Mouse (Mus musculus): ENCODE measurements around the gene Mpnd. TPM values are rescaled to one million over a fixed set of nuclear protein-coding genes. Genes with fewer than 3 reads are reported as not detected.
A peak's percentile ranks its signal among the peaks of the same experiment; 100 is the strongest.

Mpnd gene
- polyA plus RNA-seq, 1 experiment from 2014 or later, result 168 TPM

- no peak overlapping the region for H3K4me3 ChIP-seq
- H3K36me3 ChIP-seq (ENCODE audit: poor library complexity, severe bottlenecking), result peaks cover 43% of the 10 kb centered on the region
- no peak overlapping the region for H3K27ac ChIP-seq
- H3K27me3 ChIP-seq, result no peaks in the 10 kb centered on the region
- H3K9me3 ChIP-seq (replicated peaks), result no peaks in the 10 kb centered on the region
- H3K4me2 ChIP-seq, result no peak overlapping the region
- no peak overlapping the region for H3K9ac ChIP-seq
- peaks cover 6% of the 10 kb centered on the region; the same call in 1 of the 2 replicates for H3K4me1 ChIP-seq
- ATAC-seq, result no peak
- 84% methylated on average over 2 of the region's 2 CpGs for WGBS
These were observed 19.0 kb downstream of the Mpnd start for GRCm38 (mm10) chr17:56024476-56024875.

GRCm38 (mm10) chr17:56024931-56025330 lies 19.4 kb downstream of the Mpnd start:
- WGBS, result 80% methylated on average over 5 of the region's 5 CpGs
- ATAC-seq, result no peak
- peaks cover 6% of the 10 kb centered on the region; the same call in 1 of the 2 replicates for H3K4me1 ChIP-seq
- peaks cover 43% of the 10 kb centered on the region for H3K36me3 ChIP-seq (ENCODE audit: poor library complexity, severe bottlenecking)
- H3K4me3 ChIP-seq, result no peak overlapping the region
- H3K9ac ChIP-seq, result no peak overlapping the region
- H3K4me2 ChIP-seq, result no peak overlapping the region
- H3K9me3 ChIP-seq (replicated peaks), result no peaks in the 10 kb centered on the region
- no peak overlapping the region for H3K27ac ChIP-seq
- H3K27me3 ChIP-seq, result no peaks in the 10 kb centered on the region

DNA sequence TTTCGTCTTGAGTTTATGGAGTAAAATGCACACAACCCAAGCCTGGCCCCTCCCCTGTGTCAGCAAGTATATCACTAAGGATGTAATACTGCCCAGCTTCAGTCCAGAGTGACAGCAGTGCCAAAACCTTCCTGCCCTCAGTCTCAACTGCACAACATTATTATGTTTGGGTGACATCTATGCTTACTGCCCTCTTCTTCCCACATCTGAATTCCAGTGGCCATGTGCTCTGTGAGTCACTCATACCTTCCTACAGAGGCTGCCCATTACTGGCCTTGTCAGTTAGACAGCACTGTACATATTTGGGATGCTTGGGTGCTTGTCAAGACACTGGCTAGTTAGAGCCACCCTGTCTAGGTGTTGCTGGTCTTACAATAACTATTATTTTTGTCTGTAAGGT lies 20.8 kb downstream of the Mpnd start:
- Histone ChIP-seq H3K27me3 (no peaks in the 10 kb centered on the region), H3K9ac (no peak overlapping the region), H3K9me3 (replicated peaks) (no peaks in the 10 kb centered on the region), H3K36me3 (ENCODE audit: poor library complexity, severe bottlenecking) (peaks cover 46% of the 10 kb centered on the region), H3K4me2 (no peak overlapping the region), H3K27ac (no peak overlapping the region), H3K4me3 (no peak overlapping the region), H3K4me1 (peaks cover 10% of the 10 kb centered on the region)
- no peak for ATAC-seq
- WGBS, result 88% methylated on average over 1 of the region's 1 CpGs

- Histone ChIP-seq H3K4me3 (no peak overlapping the region), H3K4me1 (peaks cover 10% of the 10 kb centered on the region), H3K9me3 (replicated peaks) (no peaks in the 10 kb centered on the region), H3K36me3 (ENCODE audit: poor library complexity, severe bottlenecking) (peaks cover 46% of the 10 kb centered on the region), H3K27ac (no peak overlapping the region), H3K9ac (no peak overlapping the region), H3K27me3 (no peaks in the 10 kb centered on the region), H3K4me2 (no peak overlapping the region)
- ATAC-seq, result no peak
- WGBS, result 70% methylated on average over 1 of the region's 1 CpGs
These were observed 21.4 kb downstream of the Mpnd start for GRCm38 (mm10) chr17:56026881-56027280.

- H3K36me3 ChIP-seq (ENCODE audit: poor library complexity, severe bottlenecking), result peaks cover 47% of the 10 kb centered on the region
- H3K4me1 ChIP-seq, result peaks cover 9% of the 10 kb centered on the region; the same call in 1 of the 2 replicates
- no peak overlapping the region for H3K27ac ChIP-seq
- no peaks in the 10 kb centered on the region for H3K27me3 ChIP-seq
- no peaks in the 10 kb centered on the region for H3K9me3 ChIP-seq (replicated peaks)
- no peak for ATAC-seq
- H3K4me3 ChIP-seq, result no peak overlapping the region
- H3K4me2 ChIP-seq, result no peak overlapping the region
- WGBS, result 95% methylated on average over 5 of the region's 5 CpGs
- no peak overlapping the region for H3K9ac ChIP-seq
These were observed 22.4 kb downstream of the Mpnd start for GRCm38 (mm10) chr17:56027801-56028441.

DNA sequence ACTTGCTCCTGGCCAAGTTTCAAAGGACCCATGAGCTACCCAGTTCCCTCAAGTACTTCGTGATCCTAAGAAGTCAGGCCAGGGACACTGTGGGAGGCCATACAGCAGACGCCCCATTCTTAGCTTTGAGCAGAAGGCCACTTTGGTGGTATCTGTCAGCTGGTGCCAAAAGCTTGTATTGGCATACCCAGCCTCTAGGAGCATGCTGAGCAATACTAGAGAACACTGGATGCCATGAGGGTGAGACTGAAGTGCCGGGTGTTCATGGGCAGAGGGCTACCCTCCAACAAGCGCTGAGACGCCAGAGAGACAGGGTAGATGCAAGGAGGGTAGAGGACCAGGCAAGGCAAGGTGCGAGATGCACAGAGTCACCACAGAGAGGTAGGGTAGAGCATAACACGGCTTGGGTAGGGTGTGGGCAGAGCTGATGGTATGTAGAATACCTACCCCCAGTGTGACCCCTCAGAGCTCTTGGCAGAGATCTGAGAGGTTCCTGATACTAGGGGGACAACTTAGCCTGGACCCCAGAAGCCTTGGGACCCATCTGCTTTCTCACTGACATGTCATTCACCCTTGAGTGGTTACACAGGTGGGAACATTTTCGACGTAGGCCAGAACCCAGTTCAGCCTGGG lies 24.8 kb downstream of the Mpnd start:
- 93% methylated on average over 9 of the region's 9 CpGs for WGBS
- ATAC-seq, result no peak
- peaks cover 58% of the 10 kb centered on the region for H3K36me3 ChIP-seq (ENCODE audit: poor library complexity, severe bottlenecking)

GRCm38 (mm10) chr17:56030919-56031318 lies 25.4 kb downstream of the Mpnd start:
- ATAC-seq, result no peak
- Histone ChIP-seq H3K27me3 (no peaks in the 10 kb centered on the region), H3K27ac (no peak overlapping the region; the same call in 1 of the 2 replicates), H3K4me3 (no peak overlapping the region), H3K4me1 (peaks cover 28% of the 10 kb centered on the region), H3K9ac (no peak overlapping the region), H3K9me3 (replicated peaks) (no peaks in the 10 kb centered on the region), H3K4me2 (no peak overlapping the region), H3K36me3 (ENCODE audit: poor library complexity, severe bottlenecking) (peaks cover 57% of the 10 kb centered on the region)
- 75% methylated on average over 5 of the region's 5 CpGs for WGBS

More for the DNA sequence above, 24.8 kb downstream of the Mpnd start:
- no peak overlapping the region for H3K27ac ChIP-seq
- no peak overlapping the region for H3K4me2 ChIP-seq
- no peaks in the 10 kb centered on the region for H3K9me3 ChIP-seq (replicated peaks)
- H3K4me3 ChIP-seq, result no peak overlapping the region
- no peak overlapping the region for H3K9ac ChIP-seq
- peaks cover 23% of the 10 kb centered on the region for H3K4me1 ChIP-seq
- H3K27me3 ChIP-seq, result no peaks in the 10 kb centered on the region

DNA sequence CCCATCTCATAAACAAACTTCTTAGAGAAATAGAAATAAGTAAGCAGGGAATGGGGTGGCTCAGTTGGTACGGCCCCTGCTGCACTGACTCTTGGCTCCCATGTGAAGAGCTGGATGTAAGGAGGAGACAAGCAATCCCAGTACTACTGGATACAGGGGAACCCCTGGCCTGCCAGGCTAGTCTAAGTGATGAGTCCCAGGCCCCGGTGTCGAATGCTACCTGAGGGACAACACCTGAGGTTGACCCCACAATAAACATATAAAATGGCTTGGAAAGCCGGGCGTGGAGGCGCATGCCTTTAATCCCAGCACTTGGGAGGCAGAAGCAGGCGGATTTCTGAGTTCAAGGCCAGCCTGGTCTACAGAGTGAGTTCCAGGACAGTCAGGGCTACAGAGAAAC lies 25.9 kb downstream of the Mpnd start:
- H3K9ac ChIP-seq, result no peak overlapping the region
- ATAC-seq, result no peak
- no peaks in the 10 kb centered on the region for H3K9me3 ChIP-seq (replicated peaks)
- H3K36me3 ChIP-seq (ENCODE audit: poor library complexity, severe bottlenecking), result peaks cover 57% of the 10 kb centered on the region
- H3K4me2 ChIP-seq, result no peak overlapping the region
- H3K4me3 ChIP-seq, result no peak overlapping the region
- no peaks in the 10 kb centered on the region for H3K27me3 ChIP-seq
- no peak overlapping the region; the same call in 1 of the 2 replicates for H3K27ac ChIP-seq
- peaks cover 31% of the 10 kb centered on the region for H3K4me1 ChIP-seq
- WGBS, result 96% methylated on average over 7 of the region's 7 CpGs

- Histone ChIP-seq H3K4me3 (no peak overlapping the region), H3K4me1 (peaks cover 34% of the 10 kb centered on the region), H3K27ac (no peak overlapping the region), H3K9me3 (replicated peaks) (no peaks in the 10 kb centered on the region), H3K36me3 (ENCODE audit: poor library complexity, severe bottlenecking) (peaks cover 57% of the 10 kb centered on the region), H3K9ac (no peak overlapping the region), H3K27me3 (no peaks in the 10 kb centered on the region), H3K4me2 (no peak overlapping the region)
- ATAC-seq, result no peak
- WGBS, result 75% methylated on average over 6 of the region's 6 CpGs
These were observed 26.7 kb downstream of the Mpnd start for GRCm38 (mm10) chr17:56032127-56032733.

- 79% methylated on average over 7 of the region's 7 CpGs for WGBS
- peaks cover 34% of the 10 kb centered on the region for H3K4me1 ChIP-seq
- H3K36me3 ChIP-seq (ENCODE audit: poor library complexity, severe bottlenecking), result peaks cover 51% of the 10 kb centered on the region
These were observed 27.3 kb downstream of the Mpnd start for GRCm38 (mm10) chr17:56032831-56033230.

GRCm38 (mm10) chr17:56034040-56034725 lies 28.7 kb downstream of the Mpnd start:
- Histone ChIP-seq H3K36me3 (ENCODE audit: poor library complexity, severe bottlenecking) (peaks cover 38% of the 10 kb centered on the region), H3K4me2 (0 out of 2 replicates have a peak overlapping the region, but pooled peaks have one; percentile 67), H3K9me3 (replicated peaks) (no peaks in the 10 kb centered on the region), H3K4me1 (peaks cover 34% of the 10 kb centered on the region), H3K9ac (no peak overlapping the region), H3K4me3 (no peak overlapping the region), H3K27ac (no peak overlapping the region), H3K27me3 (no peaks in the 10 kb centered on the region)
- 90% methylated on average over 7 of the region's 7 CpGs for WGBS
- no peak for ATAC-seq

More at GRCm38 (mm10) chr17:56032831-56033230, 27.3 kb downstream of the Mpnd start:
- H3K9me3 ChIP-seq (replicated peaks), result no peaks in the 10 kb centered on the region
- H3K27me3 ChIP-seq, result no peaks in the 10 kb centered on the region
- H3K4me3 ChIP-seq, result no peak overlapping the region
- no peak overlapping the region for H3K9ac ChIP-seq
- H3K4me2 ChIP-seq, result no peak overlapping the region
- no peak for ATAC-seq
- no peak overlapping the region for H3K27ac ChIP-seq

- no peaks in the 10 kb centered on the region for H3K27me3 ChIP-seq
- H3K4me2 ChIP-seq, result peak overlapping the region; percentile 67; the same call in 1 of the 2 replicates
- H3K27ac ChIP-seq, result no peak overlapping the region
- WGBS, result 89% methylated on average over 6 of the region's 6 CpGs
- peaks cover 34% of the 10 kb centered on the region for H3K4me1 ChIP-seq
- H3K4me3 ChIP-seq, result peak overlapping the region; percentile 85; the same call in 1 of the 2 replicates
- peaks cover 33% of the 10 kb centered on the region for H3K36me3 ChIP-seq (ENCODE audit: poor library complexity, severe bottlenecking)
- ATAC-seq, result no peak
- peak overlapping the region; percentile 90; the same call in 1 of the 2 replicates for H3K9ac ChIP-seq
- H3K9me3 ChIP-seq (replicated peaks), result no peaks in the 10 kb centered on the region
These were observed 29.2 kb downstream of the Mpnd start for GRCm38 (mm10) chr17:56034726-56035100.
